Mouse (Mus musculus): ENCODE results near the gene Ttc26.

DNA sequence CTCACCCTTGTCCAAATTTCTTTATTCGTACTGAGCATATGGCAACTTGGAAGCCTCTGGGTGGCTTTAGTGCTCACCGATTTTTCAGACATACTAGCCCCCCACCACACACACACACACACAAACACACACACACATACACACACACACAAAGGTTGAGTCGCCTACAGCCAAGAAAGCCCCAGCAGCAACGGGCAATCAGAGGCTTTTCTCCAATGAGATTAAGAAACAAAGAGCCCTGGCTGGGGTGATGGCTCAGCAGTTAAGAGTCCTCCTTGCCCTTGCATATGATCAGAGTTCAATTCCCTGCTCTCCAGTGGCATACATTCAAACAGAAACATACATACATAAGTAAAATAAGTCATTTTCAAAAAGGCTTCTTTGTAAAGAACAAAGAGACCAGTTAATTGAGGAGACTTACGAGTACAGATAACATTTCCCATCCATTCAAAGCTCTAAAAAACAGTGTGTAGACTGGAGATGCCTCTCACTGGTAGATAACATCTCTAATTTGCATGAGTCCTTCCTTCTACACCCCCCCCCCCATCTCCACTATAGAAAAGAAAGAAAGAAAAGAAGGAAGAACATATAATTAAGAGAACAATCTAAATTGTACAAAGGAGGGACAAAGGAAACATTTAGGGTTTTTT, 23.5 kb upstream of the Ttc26 start:
- TF ChIP-seq CTCF (IDR thresholded peaks at IDR 0.05; ENCODE audit: extremely low read depth, insufficient read length, insufficient replicate concordance, low read depth, low read length) (no peak), POLR2A (IDR thresholded peaks at IDR 0.05; ENCODE audit: low read depth, low read length) (no peak)

Measured in small intestine, adult 2 months (tissue).